Mouse (Mus musculus): ENCODE measurements at regions not wholly inside any gene's neighbourhood (a gene's known extent, or its start where the extent isn't known, plus 50 kb on each side); places are given as distances from the start of the nearest gene placed in this dataset.

DNA sequence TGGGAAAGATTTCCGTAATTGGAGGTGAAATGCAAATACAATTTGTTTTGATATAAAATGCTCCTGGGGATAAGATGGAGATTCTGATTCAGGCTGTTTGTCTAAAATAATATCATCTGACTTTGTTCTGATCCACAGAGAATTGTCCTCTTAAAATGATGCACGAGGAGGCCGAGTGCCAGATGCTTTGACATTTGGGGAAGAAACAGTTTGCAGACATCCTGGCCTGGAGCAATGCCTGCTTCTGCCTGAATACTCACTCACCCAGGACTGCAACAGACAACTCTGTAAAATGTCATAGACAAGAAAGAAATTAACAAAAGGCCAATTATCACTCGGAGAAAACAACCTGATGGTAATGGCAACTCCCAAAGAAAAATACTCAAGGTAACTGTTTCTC, 1225.1 kb downstream of the 9330182O14Rik start:
- Histone ChIP-seq H3K27ac (ENCODE audit: control insufficient read depth, low read depth, low read length) (no peak overlapping the region), H3K4me1 (ENCODE audit: control insufficient read depth in 1 of 2, insufficient read depth in 2 of 2, low read length in 2 of 2) (no peaks in the 10 kb centered on the region), H3K4me3 (ENCODE audit: control insufficient read depth in 1 of 2, insufficient read depth in 1 of 2, low read depth in 2 of 2, low read length in 2 of 2) (no peak overlapping the region), H3K9ac (ENCODE audit: control insufficient read depth, low read depth, low read length, poor library complexity, severe bottlenecking) (no peak overlapping the region), H3K27me3 (ENCODE audit: control insufficient read depth in 1 of 2, insufficient read depth in 2 of 2, low read length in 2 of 2) (peaks cover 0 to 1% of the 10 kb centered on the region in 2 experiments; a peak in 1 of 4 replicates), H3K9me3 (replicated peaks; ENCODE audit: insufficient read depth, low read length) (no peaks in the 10 kb centered on the region), H3K36me3 (ENCODE audit: control insufficient read depth in 1 of 2, insufficient read depth in 2 of 2, low read length in 2 of 2) (no peaks in the 10 kb centered on the region), H3K79me2 (ENCODE audit: control insufficient read depth, insufficient read depth, low read length, poor library complexity) (no peaks in the 10 kb centered on the region)
- no peak for DNase-seq (ENCODE audit: low read depth, low spot score)
- TF ChIP-seq USF1 (IDR thresholded peaks at IDR 0.05; ENCODE audit: low read depth, low read length) (no peak), CHD2 (IDR thresholded peaks at IDR 0.05; ENCODE audit: low read length) (no peak), ZC3H11A (IDR thresholded peaks at IDR 0.05; ENCODE audit: low read depth, low read length) (no peak), SIN3A (IDR thresholded peaks at IDR 0.05; ENCODE audit: low read length) (no peak)

DNA sequence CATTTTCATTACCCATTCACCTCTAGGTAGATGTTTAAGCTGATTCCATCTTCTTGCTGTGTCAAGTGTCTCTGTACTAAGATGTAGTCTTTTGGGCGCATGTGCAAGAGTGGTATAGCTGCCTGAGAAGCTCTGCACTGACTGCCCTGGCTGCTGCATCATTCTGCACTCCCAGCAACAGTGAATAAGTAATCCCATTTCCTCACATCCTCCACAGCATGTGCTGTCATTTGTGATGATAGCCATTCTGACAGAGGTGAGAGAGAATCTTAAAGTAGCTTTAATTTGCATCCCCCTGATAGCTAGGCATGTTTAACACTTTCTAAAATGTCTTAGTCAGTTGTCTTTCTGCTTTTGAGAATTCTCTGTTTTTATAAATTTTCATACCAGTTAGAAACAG, 1240.5 kb downstream of the 9330182O14Rik start:
- TF ChIP-seq HCFC1 (IDR thresholded peaks at IDR 0.05; ENCODE audit: low read depth, low read length) (no peak), E2F4 (IDR thresholded peaks at IDR 0.05; ENCODE audit: borderline replicate concordance, low read depth, low read length) (no peak), JUND (IDR thresholded peaks at IDR 0.05; ENCODE audit: low read depth, low read length) (no peak), ZKSCAN1 (IDR thresholded peaks at IDR 0.05; ENCODE audit: low read depth, low read length) (no peak), ETS1 (IDR thresholded peaks at IDR 0.05; ENCODE audit: low read depth, low read length) (no peak), CHD1 (IDR thresholded peaks at IDR 0.05; ENCODE audit: low read depth, low read length) (no peak)
- Histone ChIP-seq H3K9ac (ENCODE audit: control insufficient read depth, low read depth, low read length, poor library complexity, severe bottlenecking) (no peak overlapping the region), H3K4me1 (ENCODE audit: control insufficient read depth in 1 of 2, insufficient read depth in 2 of 2, low read length in 2 of 2) (no peaks in the 10 kb centered on the region), H3K36me3 (ENCODE audit: control insufficient read depth in 1 of 2, insufficient read depth in 2 of 2, low read length in 2 of 2) (no peaks in the 10 kb centered on the region), H3K79me2 (ENCODE audit: control insufficient read depth, insufficient read depth, low read length, poor library complexity) (no peaks in the 10 kb centered on the region), H3K27me3 (ENCODE audit: control insufficient read depth in 1 of 2, insufficient read depth in 2 of 2, low read length in 2 of 2) (no peaks in the 10 kb centered on the region), H3K4me3 (ENCODE audit: control insufficient read depth in 1 of 2, insufficient read depth in 1 of 2, low read depth in 2 of 2, low read length in 2 of 2) (no peak overlapping the region), H3K27ac (ENCODE audit: control insufficient read depth, low read depth, low read length) (no peak overlapping the region), H3K9me3 (replicated peaks; ENCODE audit: insufficient read depth, low read length) (no peaks in the 10 kb centered on the region)
- no peak for DNase-seq (ENCODE audit: low read depth, low spot score)

DNA sequence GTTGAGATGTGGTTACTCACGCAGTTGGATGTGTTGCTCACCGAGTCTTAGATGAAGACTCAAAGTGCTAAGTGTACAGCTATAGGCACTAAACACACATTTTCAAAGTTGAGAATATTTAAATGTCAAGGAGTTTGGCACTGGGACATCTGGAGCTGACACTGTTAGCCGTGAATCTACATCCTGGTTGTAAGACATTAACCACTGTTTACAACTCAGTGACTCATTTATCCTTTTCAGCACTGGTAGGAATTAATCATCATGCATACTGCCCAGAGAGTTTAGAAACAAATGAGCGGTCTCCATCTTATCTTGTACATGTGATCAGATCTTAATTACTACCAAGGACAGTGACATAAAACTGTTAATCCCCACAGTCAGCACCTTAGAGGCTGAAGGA, 1241.7 kb downstream of the 9330182O14Rik start:
- no peak overlapping the region for H3K9ac ChIP-seq (ENCODE audit: control insufficient read depth, low read depth, low read length, poor library complexity, severe bottlenecking)
- no peaks in the 10 kb centered on the region for H3K79me2 ChIP-seq (ENCODE audit: control insufficient read depth, insufficient read depth, low read length, poor library complexity)
- no peaks in the 10 kb centered on the region for H3K27me3 ChIP-seq (ENCODE audit: control insufficient read depth in 1 of 2, insufficient read depth in 2 of 2, low read length in 2 of 2)
- H3K4me1 ChIP-seq (ENCODE audit: control insufficient read depth in 1 of 2, insufficient read depth in 2 of 2, low read length in 2 of 2), result no peaks in the 10 kb centered on the region
- H3K9me3 ChIP-seq (replicated peaks; ENCODE audit: insufficient read depth, low read length), result 0 out of 2 replicates have a peak, but pooled peaks cover 2% of the 10 kb centered on the region
- TF ChIP-seq GABPA (IDR thresholded peaks at IDR 0.05; ENCODE audit: low read depth, low read length), result no peak
- TF ChIP-seq ZC3H11A (IDR thresholded peaks at IDR 0.05; ENCODE audit: low read depth, low read length), result no peak
- no peak for TF ChIP-seq JUND (IDR thresholded peaks at IDR 0.05; ENCODE audit: low read depth, low read length)
- TF ChIP-seq TBP (IDR thresholded peaks at IDR 0.05; ENCODE audit: low read depth, low read length), result no peak
- TF ChIP-seq ZNF384 (IDR thresholded peaks at IDR 0.05; ENCODE audit: low read depth, low read length), result no peak
- no peak for TF ChIP-seq EP300 (IDR thresholded peaks at IDR 0.05; ENCODE audit: low read depth in 1 of 2, low read length in 2 of 2)
- no peak for TF ChIP-seq RCOR1 (IDR thresholded peaks at IDR 0.05; ENCODE audit: low read depth, low read length)
- no peak for TF ChIP-seq MYB (IDR thresholded peaks at IDR 0.05; ENCODE audit: low read depth, low read length)
- no peak for TF ChIP-seq ELF1 (IDR thresholded peaks at IDR 0.05; ENCODE audit: low read depth, low read length)
- TF ChIP-seq BHLHE40 (IDR thresholded peaks at IDR 0.05; ENCODE audit: borderline replicate concordance, low read depth, low read length), result no peak
- TF ChIP-seq POLR2A (IDR thresholded peaks at IDR 0.05; ENCODE audit: control insufficient read depth in 1 of 2, insufficient read depth in 1 of 2, low read depth in 1 of 2, low read length in 2 of 2, poor library complexity in 1 of 2), result no peak
- no peak for TF ChIP-seq SIN3A (IDR thresholded peaks at IDR 0.05; ENCODE audit: low read length)
- no peak for TF ChIP-seq CHD2 (IDR thresholded peaks at IDR 0.05; ENCODE audit: low read length)
- no peak for DNase-seq (ENCODE audit: low read depth, low spot score)
- H3K36me3 ChIP-seq (ENCODE audit: control insufficient read depth in 1 of 2, insufficient read depth in 2 of 2, low read length in 2 of 2), result no peaks in the 10 kb centered on the region
- H3K4me3 ChIP-seq (ENCODE audit: control insufficient read depth in 1 of 2, insufficient read depth in 1 of 2, low read depth in 2 of 2, low read length in 2 of 2), result no peak overlapping the region
- H3K27ac ChIP-seq (ENCODE audit: control insufficient read depth, low read depth, low read length), result no peak overlapping the region

All from MEL (cell line).